Mouse (Mus musculus) liver, embryonic 13.5 days (tissue): Measurements from ENCODE around the gene Olfr535. TPM values are rescaled to one million over a fixed set of nuclear protein-coding genes. Genes with fewer than 3 reads are reported as not detected.
"Not testable (repeated sequence)": the region's sequence is repeated elsewhere in the genome, so short reads cannot be mapped to it uniquely, and the experiment has no call there.

Experiments
- ATAC-seq: fragments of 200-750 bp; cut with Nextera tagmentation; 2 replicates; pipeline ENCODE4 v1.8.0; 2017; ENCODE audit warnings: low read depth, mild to moderate bottlenecking, moderate number of reproducible peaks, moderate library complexity
- DNase-seq: peaks from one replicate; pipeline ENCODE4 v3.0.0; 2022
- H3K27ac ChIP-seq: fragments of 300-500 bp; sonication (generic); 2 replicates; pipeline ENCODE4 v1.5.1; 2015; ENCODE audit warnings: moderate library complexity, mild to moderate bottlenecking, inconsistent platforms
- H3K27me3 ChIP-seq: fragments of 300-500 bp; sonication (generic); 2 replicates; pipeline ENCODE4 v1.6.1; 2015; ENCODE audit warnings: mild to moderate bottlenecking, inconsistent platforms
- H3K36me3 ChIP-seq: fragments of 300-500 bp; sonication (generic); 2 replicates; pipeline ENCODE4 v1.6.1; 2015; ENCODE audit warnings: mild to moderate bottlenecking, inconsistent platforms
- H3K4me1 ChIP-seq: fragments of 300-500 bp; sonication (generic); replicated peaks from 2 replicates; pipeline ENCODE4 v1.6.1; 2015; ENCODE audit warnings: inconsistent platforms
- H3K4me2 ChIP-seq: fragments of 300-500 bp; sonication (generic); 2 replicates; pipeline ENCODE4 v1.6.1; 2015; ENCODE audit warnings: inconsistent platforms, mild to moderate bottlenecking, moderate library complexity
- H3K4me3 ChIP-seq: fragments of 300-500 bp; sonication (generic); replicated peaks from 2 replicates; pipeline ENCODE4 v1.5.1; 2015; ENCODE audit warnings: mild to moderate bottlenecking, inconsistent platforms
- H3K9ac ChIP-seq: fragments of 300-500 bp; sonication (generic); 2 replicates; pipeline ENCODE4 v1.6.1; 2015; ENCODE audit warnings: mild to moderate bottlenecking, inconsistent platforms
- H3K9me3 ChIP-seq: fragments of 300-500 bp; sonication (generic); replicated peaks from 2 replicates; pipeline ENCODE4 v1.6.1; 2016; ENCODE audit warnings: inconsistent platforms
- WGBS: fragments of 180-500 bp; shearing (Covaris S2); methylation state at CpG from one replicate; pipeline ENCODE4 v1.1.7; 2015; ENCODE audit not compliant: insufficient replicate concordance; 5-methylcytosine and 5-hydroxymethylcytosine counted together
- polyA plus RNA-seq: library from polyadenylated mRNA; unstranded; fragments of >200 nt; fragmentation: Nextera tagmentation; extraction: Ambion mirVana; gene quantifications from 2 replicates; pipeline ENCODE4 v1.2.1, GENCODE M21; 2015

Gene Olfr535
- not detected in 2 replicates for polyA plus RNA-seq

- H3K4me1 ChIP-seq = no peaks in the 10 kb centered on the region
- no peaks in the 10 kb centered on the region for H3K36me3 ChIP-seq
- 60% methylated on average over 1 of the region's 1 CpGs for WGBS
- no peak within 1 kb of the TSS for H3K9ac ChIP-seq
- no peaks in the 10 kb centered on the region for H3K9me3 ChIP-seq
- no peak for DNase-seq
- H3K4me2 ChIP-seq = no peak within 1 kb of the TSS
- no peak within 1 kb of the TSS for H3K4me3 ChIP-seq
- no peak for ATAC-seq
- no peak within 1 kb of the TSS for H3K27ac ChIP-seq
- no peaks in the 10 kb centered on the region for H3K27me3 ChIP-seq
Measured at GRCm38 (mm10) chr7:140483916-140484315, at the start of gene Olfr535. Olfr535 (plus strand) TSS chr7:140484216.

DNA sequence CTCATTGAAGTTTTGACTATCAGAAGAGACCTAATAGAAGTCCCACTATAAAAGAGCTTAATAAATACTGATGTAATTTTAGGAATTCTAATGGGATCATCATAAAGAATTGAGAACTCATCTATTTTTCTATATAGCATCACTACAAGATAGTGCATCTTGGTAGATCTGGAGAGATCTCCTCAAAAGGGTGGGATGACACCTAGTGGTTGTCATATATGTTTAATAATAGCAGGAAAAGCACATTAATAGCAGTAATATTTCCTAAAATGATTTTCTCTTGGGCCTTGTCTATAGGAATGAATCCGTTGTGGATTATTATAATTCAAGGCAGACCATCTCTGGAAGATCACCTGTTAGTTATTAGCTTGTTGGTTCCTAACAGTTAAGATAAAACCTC, 40.9 kb upstream of the Olfr535 start:
- Histone ChIP-seq H3K4me3 (no peak overlapping the region), H3K4me1 (no peaks in the 10 kb centered on the region), H3K27ac (no peak overlapping the region), H3K4me2 (no peak overlapping the region), H3K27me3 (no peaks in the 10 kb centered on the region), H3K9me3 (no peaks in the 10 kb centered on the region), H3K9ac (no peak overlapping the region), H3K36me3 (no peaks in the 10 kb centered on the region)
- no peak for ATAC-seq
- 43% methylated on average over 1 of the region's 1 CpGs for WGBS
- no peak for DNase-seq

DNA sequence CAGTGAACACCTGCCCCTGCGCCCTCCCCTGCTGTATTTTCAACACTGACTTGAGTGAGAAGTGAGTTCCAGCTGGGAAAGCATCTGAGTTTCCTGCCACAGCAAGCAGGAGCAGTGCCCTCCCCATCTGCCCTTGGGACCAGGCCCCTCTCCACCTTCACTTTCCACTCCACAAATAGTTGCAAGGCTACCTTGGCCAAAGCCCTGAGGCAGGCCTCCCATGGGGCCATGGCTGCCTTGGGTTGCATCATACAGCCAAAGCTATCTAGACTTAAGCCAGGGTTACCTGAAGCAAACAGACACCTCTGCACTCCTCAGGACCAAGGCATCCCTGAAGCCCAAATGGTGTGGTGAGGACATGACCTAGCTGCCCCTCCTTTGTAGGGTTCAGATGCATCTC, 20.9 kb upstream of the Olfr535 start, which contains the start of gene Olfr533:
Olfr533 (plus strand) TSS at position 301 of the 400 bp plus-strand sequence.
- not testable (repeated sequence) for H3K9ac ChIP-seq, H3K4me1 ChIP-seq, DNase-seq, H3K9me3 ChIP-seq, H3K27me3 ChIP-seq, H3K27ac ChIP-seq, H3K4me2 ChIP-seq, ATAC-seq, H3K36me3 ChIP-seq, H3K4me3 ChIP-seq
- WGBS = 50% methylated on average over 1 of the region's 1 CpGs

DNA sequence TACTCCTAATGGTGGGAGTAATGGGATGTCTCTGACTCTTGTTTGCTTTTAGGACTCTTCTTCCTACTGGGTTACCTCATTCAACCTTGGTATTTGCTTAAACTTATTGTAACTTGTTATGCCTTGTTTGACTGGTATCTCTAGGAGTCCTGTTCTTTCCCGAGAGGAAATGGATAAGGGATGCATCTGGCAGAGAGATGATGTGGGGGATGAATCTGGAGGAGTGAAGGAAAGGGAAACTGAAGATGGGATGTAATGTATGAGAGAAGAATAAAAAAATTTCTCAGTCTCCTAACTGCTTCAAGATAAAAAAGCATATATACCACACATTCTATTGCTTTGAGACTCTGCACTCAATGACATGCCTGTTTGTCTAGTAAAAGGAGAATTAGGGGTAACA, 6.1 kb upstream of the Olfr535 start:
- Histone ChIP-seq H3K4me3 (no peak overlapping the region), H3K9ac (no peak overlapping the region), H3K27me3 (no peaks in the 10 kb centered on the region), H3K36me3 (no peaks in the 10 kb centered on the region), H3K9me3 (no peaks in the 10 kb centered on the region; the same call in 1 of the 2 replicates), H3K27ac (no peak overlapping the region), H3K4me2 (no peak overlapping the region), H3K4me1 (no peaks in the 10 kb centered on the region)
- WGBS = 28% methylated on average over 1 of the region's 1 CpGs
- ATAC-seq (no peak), DNase-seq (no peak)

GRCm38 (mm10) chr7:140478733-140479132, 5.3 kb upstream of the Olfr535 start:
- ATAC-seq (no peak), DNase-seq (no peak)
- Histone ChIP-seq H3K36me3 (no peaks in the 10 kb centered on the region), H3K4me3 (no peak overlapping the region), H3K27me3 (no peaks in the 10 kb centered on the region), H3K4me1 (no peaks in the 10 kb centered on the region), H3K27ac (no peak overlapping the region), H3K4me2 (no peak overlapping the region), H3K9ac (no peak overlapping the region), H3K9me3 (no peaks in the 10 kb centered on the region; the same call in 1 of the 2 replicates)
- 65% methylated on average over 1 of the region's 1 CpGs for WGBS

- H3K4me3 ChIP-seq = no peak overlapping the region
- no peaks in the 10 kb centered on the region for H3K36me3 ChIP-seq
- H3K9ac ChIP-seq = no peak overlapping the region
- DNase-seq = no peak
- no peak overlapping the region for H3K27ac ChIP-seq
- no peak for ATAC-seq
- no peaks in the 10 kb centered on the region for H3K4me1 ChIP-seq
- no peaks in the 10 kb centered on the region for H3K27me3 ChIP-seq
- no peak overlapping the region for H3K4me2 ChIP-seq
- 62% methylated on average over 1 of the region's 1 CpGs for WGBS
- no peaks in the 10 kb centered on the region for H3K9me3 ChIP-seq
Measured at GRCm38 (mm10) chr7:140488981-140489380, 5.0 kb downstream of the Olfr535 start.

- H3K4me2 ChIP-seq = no peak overlapping the region
- no peak for DNase-seq
- no peak for ATAC-seq
- H3K27ac ChIP-seq = no peak overlapping the region
- no peaks in the 10 kb centered on the region for H3K9me3 ChIP-seq
- no peak overlapping the region for H3K4me3 ChIP-seq
- no peaks in the 10 kb centered on the region for H3K4me1 ChIP-seq
- no peaks in the 10 kb centered on the region for H3K27me3 ChIP-seq
- H3K9ac ChIP-seq = no peak overlapping the region
- H3K36me3 ChIP-seq = no peaks in the 10 kb centered on the region
- WGBS = 17% methylated on average over 2 of the region's 2 CpGs
Measured at GRCm38 (mm10) chr7:140494231-140494630, 10.2 kb downstream of the Olfr535 start.

- H3K27me3 ChIP-seq = no peaks in the 10 kb centered on the region
- no peak overlapping the region for H3K4me2 ChIP-seq
- no peak for ATAC-seq
- no peak for DNase-seq
- no peaks in the 10 kb centered on the region for H3K36me3 ChIP-seq
- H3K4me3 ChIP-seq = no peak overlapping the region
- H3K27ac ChIP-seq = no peak overlapping the region
- H3K4me1 ChIP-seq = no peaks in the 10 kb centered on the region
- no peaks in the 10 kb centered on the region for H3K9me3 ChIP-seq
- H3K9ac ChIP-seq = no peak overlapping the region
Measured at GRCm38 (mm10) chr7:140494702-140495101, 10.7 kb downstream of the Olfr535 start.

GRCm38 (mm10) chr7:140507346-140508021, 23.5 kb downstream of the Olfr535 start, which contains the start of gene Olfr536:
Olfr536 (minus strand) TSS chr7:140507396.
- not testable (repeated sequence) for H3K27me3 ChIP-seq, DNase-seq, H3K4me3 ChIP-seq, H3K4me1 ChIP-seq, H3K9ac ChIP-seq, H3K27ac ChIP-seq, H3K36me3 ChIP-seq, ATAC-seq, H3K4me2 ChIP-seq, H3K9me3 ChIP-seq
- WGBS = 48% methylated on average over 2 of the region's 2 CpGs

DNA sequence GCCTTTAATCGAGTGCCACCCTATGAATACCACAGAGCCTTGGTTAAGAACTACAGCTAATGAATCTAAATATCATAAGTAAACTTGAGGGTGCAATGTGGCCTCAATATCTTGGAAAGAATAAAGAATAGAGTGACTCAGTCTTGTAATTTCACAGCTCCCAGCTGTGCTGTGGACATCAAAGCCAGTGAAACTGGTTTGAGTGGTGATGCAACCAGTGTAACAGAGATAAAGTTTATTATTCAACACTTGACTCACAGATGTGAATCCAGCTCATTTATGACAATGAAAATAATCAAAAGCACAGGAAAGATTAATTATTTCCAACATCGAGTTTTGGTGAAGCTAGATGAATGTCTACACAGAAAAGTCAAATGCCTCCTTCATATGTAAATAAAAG, 55.7 kb downstream of the Olfr535 start:
- no peak for DNase-seq
- H3K9ac ChIP-seq = no peak overlapping the region
- H3K4me1 ChIP-seq = no peaks in the 10 kb centered on the region
- no peak overlapping the region for H3K4me2 ChIP-seq
- 42% methylated on average over 2 of the region's 2 CpGs for WGBS
- no peaks in the 10 kb centered on the region for H3K9me3 ChIP-seq
- no peak overlapping the region for H3K4me3 ChIP-seq
- H3K27me3 ChIP-seq = no peaks in the 10 kb centered on the region
- no peak for ATAC-seq
- H3K27ac ChIP-seq = no peak overlapping the region
- H3K36me3 ChIP-seq = no peaks in the 10 kb centered on the region
